Mouse (Mus musculus): Measurements from ENCODE around the gene Hspa1l. TPM values are rescaled to one million over a fixed set of nuclear protein-coding genes. Genes with fewer than 3 reads are reported as not detected.
"Not testable (repeated sequence)": the region's sequence is repeated elsewhere in the genome, so short reads cannot be mapped to it uniquely, and the experiment has no call there.

The Hspa1l gene
- polyA plus RNA-seq, 1 experiment from 2014 or later, result 0.55 TPM

DNA sequence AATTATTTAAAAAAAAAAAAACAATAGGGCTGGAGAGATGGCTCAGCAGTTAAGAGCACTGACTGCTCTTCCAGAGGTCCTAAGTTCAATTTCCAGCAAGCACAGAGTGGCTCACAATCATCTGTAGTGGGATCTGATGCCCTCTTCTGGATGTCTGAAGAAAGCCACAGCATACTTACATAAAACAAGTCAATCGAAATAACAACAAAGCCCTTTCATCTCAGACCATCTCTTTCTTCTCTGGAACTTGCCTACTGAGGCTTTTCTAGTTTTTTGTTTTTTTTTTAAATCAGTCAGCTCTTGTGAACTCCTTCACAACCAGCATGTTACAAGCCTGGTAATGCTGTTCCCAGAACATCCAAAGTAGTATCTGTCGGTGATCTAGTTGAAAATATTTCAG, 8.2 kb downstream of the Hspa1l start:
- Histone ChIP-seq H3K4me1 (replicated peaks; ENCODE audit: control insufficient read depth, insufficient read depth, low read length) (peaks cover 9% of the 10 kb centered on the region), H3K9ac (ENCODE audit: low read length) (peak overlapping the region; percentile 96), H3K27me3 (ENCODE audit: control insufficient read depth, insufficient read depth, low read depth, low read length) (no peaks in the 10 kb centered on the region), H3K36me3 (ENCODE audit: control insufficient read depth, insufficient read depth, low read length) (peaks cover 7% of the 10 kb centered on the region), H3K9me3 (ENCODE audit: control insufficient read depth, low read length) (no peaks in the 10 kb centered on the region), H3K4me2 (ENCODE audit: low read depth, low read length) (peak overlapping the region; percentile 77), H3K27ac (ENCODE audit: low read length) (peak overlapping the region; percentile 98), H3K4me3 (ENCODE audit: low read length) (peak overlapping the region; percentile 76)
- no peak for ATAC-seq (ENCODE audit: low read depth)
- WGBS, result 5% methylated on average over 2 of the region's 2 CpGs

- Histone ChIP-seq H3K27ac (ENCODE audit: low read length) (peak within 1 kb of the TSS; percentile 98), H3K27me3 (ENCODE audit: control insufficient read depth, insufficient read depth, low read depth, low read length) (no peaks in the 10 kb centered on the region), H3K4me2 (ENCODE audit: low read depth, low read length) (peak within 1 kb of the TSS; percentile 77), H3K36me3 (ENCODE audit: control insufficient read depth, insufficient read depth, low read length) (peaks cover 15% of the 10 kb centered on the region), H3K4me1 (replicated peaks; ENCODE audit: control insufficient read depth, insufficient read depth, low read length) (peaks cover 9% of the 10 kb centered on the region), H3K9me3 (ENCODE audit: control insufficient read depth, low read length) (no peaks in the 10 kb centered on the region), H3K9ac (ENCODE audit: low read length) (peak within 1 kb of the TSS; percentile 96), H3K4me3 (ENCODE audit: low read length) (peak within 1 kb of the TSS; percentile 76)
- under 1% methylated on average over 58 of the region's 58 CpGs for WGBS
- ATAC-seq (ENCODE audit: low read depth), result peak; percentile 95
Observed at GRCm38 (mm10) chr17:34981690-34982180, 9.2 kb downstream of the Hspa1l start, which contains the start of gene Lsm2. Gene Lsm2, plus strand, starts transcription at chr17:34981862.

DNA sequence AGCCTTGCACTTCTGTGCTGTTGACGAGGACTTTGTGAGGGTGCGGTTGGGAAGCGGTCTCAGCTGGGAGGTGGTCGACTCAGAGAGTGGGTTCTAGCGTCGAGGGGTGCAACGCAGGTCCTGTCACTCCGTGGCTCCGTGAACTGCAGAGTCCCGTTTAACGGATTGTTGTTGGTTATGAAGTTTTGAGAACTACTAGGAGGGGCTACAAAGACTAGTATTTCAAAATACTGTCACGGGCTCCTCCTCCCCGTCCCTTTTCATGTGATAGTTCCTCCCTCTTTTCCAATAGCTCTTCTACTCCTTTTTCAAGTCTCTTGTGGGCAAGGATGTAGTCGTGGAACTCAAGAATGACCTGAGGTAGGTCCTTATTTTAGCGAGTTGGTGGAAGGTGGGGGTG, 9.8 kb downstream of the Hspa1l start:
- Histone ChIP-seq H3K4me2 (ENCODE audit: low read depth, low read length) (peak overlapping the region; percentile 77), H3K4me3 (ENCODE audit: low read length) (peak overlapping the region; percentile 76), H3K27ac (ENCODE audit: low read length) (peak overlapping the region; percentile 98), H3K9ac (ENCODE audit: low read length) (peak overlapping the region; percentile 96), H3K9me3 (ENCODE audit: control insufficient read depth, low read length) (no peaks in the 10 kb centered on the region), H3K36me3 (ENCODE audit: control insufficient read depth, insufficient read depth, low read length) (peaks cover 15% of the 10 kb centered on the region), H3K4me1 (replicated peaks; ENCODE audit: control insufficient read depth, insufficient read depth, low read length) (peaks cover 9% of the 10 kb centered on the region), H3K27me3 (ENCODE audit: control insufficient read depth, insufficient read depth, low read depth, low read length) (no peaks in the 10 kb centered on the region)
- peak; percentile 39 for ATAC-seq (ENCODE audit: low read depth)
- under 1% methylated on average over 15 of the region's 15 CpGs for WGBS

- peaks cover 15% of the 10 kb centered on the region for H3K36me3 ChIP-seq (ENCODE audit: control insufficient read depth, insufficient read depth, low read length)
- H3K4me1 ChIP-seq (replicated peaks; ENCODE audit: control insufficient read depth, insufficient read depth, low read length), result peaks cover 9% of the 10 kb centered on the region
- no peaks in the 10 kb centered on the region for H3K27me3 ChIP-seq (ENCODE audit: control insufficient read depth, insufficient read depth, low read depth, low read length)
- no peak for ATAC-seq (ENCODE audit: low read depth)
- no peaks in the 10 kb centered on the region for H3K9me3 ChIP-seq (ENCODE audit: control insufficient read depth, low read length)
- H3K4me2 ChIP-seq (ENCODE audit: low read depth, low read length), result no peak overlapping the region
- WGBS, result 82% methylated on average over 2 of the region's 2 CpGs
- H3K4me3 ChIP-seq (ENCODE audit: low read length), result no peak overlapping the region
- no peak overlapping the region for H3K27ac ChIP-seq (ENCODE audit: low read length)
- no peak overlapping the region for H3K9ac ChIP-seq (ENCODE audit: low read length)
Observed at GRCm38 (mm10) chr17:34984218-34984617, 11.7 kb downstream of the Hspa1l start.

DNA sequence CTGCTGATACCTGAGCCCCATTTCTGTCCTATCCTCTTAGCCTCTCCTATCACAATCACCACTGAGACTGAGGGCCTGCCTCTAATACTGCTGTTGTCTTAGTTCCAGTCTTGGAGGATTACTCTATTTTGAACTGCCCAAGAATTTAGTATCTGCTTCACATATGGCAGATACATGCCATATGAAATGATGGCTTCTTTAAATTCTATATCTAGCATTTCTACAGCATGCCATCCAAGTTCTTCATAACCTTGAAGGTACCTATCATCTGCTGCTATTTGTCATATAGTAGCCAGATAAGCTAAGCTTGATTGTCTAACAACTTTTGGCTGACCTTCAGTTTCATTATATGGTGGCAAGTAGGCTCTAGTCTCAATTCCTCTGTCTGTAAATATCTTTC, 22.2 kb downstream of the Hspa1l start:
- Histone ChIP-seq H3K4me1 (replicated peaks; ENCODE audit: control insufficient read depth, insufficient read depth, low read length) (peaks cover 28% of the 10 kb centered on the region), H3K27me3 (ENCODE audit: control insufficient read depth, insufficient read depth, low read depth, low read length) (no peaks in the 10 kb centered on the region), H3K27ac (ENCODE audit: low read length) (no peak overlapping the region), H3K9ac (ENCODE audit: low read length) (no peak overlapping the region), H3K4me3 (ENCODE audit: low read length) (no peak overlapping the region), H3K9me3 (ENCODE audit: control insufficient read depth, low read length) (no peaks in the 10 kb centered on the region), H3K36me3 (ENCODE audit: control insufficient read depth, insufficient read depth, low read length) (peaks cover 12% of the 10 kb centered on the region), H3K4me2 (ENCODE audit: low read depth, low read length) (no peak overlapping the region)
- ATAC-seq (ENCODE audit: low read depth), result no peak

DNA sequence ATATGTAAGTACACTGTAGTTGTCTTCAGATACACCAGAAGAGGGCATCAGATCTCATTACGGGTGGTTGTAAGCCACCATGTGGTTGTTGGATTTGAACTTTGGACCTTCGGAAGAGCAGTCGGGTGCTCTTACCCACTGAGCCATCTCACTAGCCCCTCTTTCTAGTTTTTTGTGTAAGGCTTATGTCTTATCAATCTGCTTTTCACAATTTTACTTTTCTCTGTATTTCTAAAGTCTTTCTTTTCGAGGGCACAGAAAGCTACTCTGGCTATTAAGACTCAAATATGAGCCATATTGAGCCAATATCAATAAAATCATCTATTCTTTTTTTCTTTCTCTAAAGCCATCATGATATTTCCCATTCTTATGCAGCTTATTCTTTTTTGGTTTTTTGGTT, 22.7 kb downstream of the Hspa1l start:
- 80% methylated on average over 4 of the region's 4 CpGs for WGBS
- H3K4me1 ChIP-seq (replicated peaks; ENCODE audit: control insufficient read depth, insufficient read depth, low read length), result peaks cover 28% of the 10 kb centered on the region
- H3K4me2 ChIP-seq (ENCODE audit: low read depth, low read length); H3K9me3 ChIP-seq (ENCODE audit: control insufficient read depth, low read length); H3K27ac ChIP-seq (ENCODE audit: low read length); ATAC-seq (ENCODE audit: low read depth); H3K9ac ChIP-seq (ENCODE audit: low read length); H3K27me3 ChIP-seq (ENCODE audit: control insufficient read depth, insufficient read depth, low read depth, low read length); H3K4me3 ChIP-seq (ENCODE audit: low read length): not testable (repeated sequence)
- H3K36me3 ChIP-seq (ENCODE audit: control insufficient read depth, insufficient read depth, low read length), result peaks cover 12% of the 10 kb centered on the region

- WGBS, result 97% methylated on average over 4 of the region's 4 CpGs
- ATAC-seq (ENCODE audit: low read depth); H3K27me3 ChIP-seq (ENCODE audit: control insufficient read depth, insufficient read depth, low read depth, low read length): not testable (repeated sequence)
Observed at GRCm38 (mm10) chr17:34995927-34996326, 23.4 kb downstream of the Hspa1l start.

DNA sequence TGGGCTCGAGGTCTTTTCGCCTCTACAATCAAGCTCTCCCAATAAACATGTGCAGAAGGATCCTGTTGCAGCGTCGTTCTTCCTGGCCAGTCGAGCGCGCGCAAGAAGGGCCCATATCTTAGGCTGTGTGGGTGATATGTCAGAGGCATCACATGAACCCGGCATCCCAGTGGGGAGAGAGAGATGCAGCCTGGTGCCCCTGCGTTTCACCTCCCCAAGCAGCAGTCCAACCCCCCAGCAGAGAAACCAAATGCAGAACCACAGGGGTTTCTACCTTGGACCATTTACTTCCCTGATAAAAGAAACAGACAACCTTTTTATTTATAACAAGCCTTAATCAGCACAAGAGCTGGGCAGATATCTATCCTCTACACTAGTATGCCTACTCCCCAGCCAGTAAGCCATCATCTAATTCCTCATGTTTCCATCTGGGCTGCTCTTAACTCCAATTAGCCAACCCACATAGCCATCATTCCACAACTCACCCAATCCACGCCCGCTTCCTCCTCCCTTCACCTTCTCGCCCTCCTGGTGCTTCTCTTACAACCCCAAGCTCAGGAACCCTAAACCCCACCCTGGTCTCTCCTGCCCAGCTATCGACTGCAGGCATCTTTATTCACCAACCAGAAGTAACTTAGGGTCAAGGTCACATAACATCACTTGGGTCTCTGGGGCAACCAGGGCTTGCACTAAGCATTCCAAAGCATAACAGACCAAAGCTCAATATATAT, 24.1 kb downstream of the Hspa1l start:
- H3K27me3 ChIP-seq (ENCODE audit: control insufficient read depth, insufficient read depth, low read depth, low read length), result no peaks in the 10 kb centered on the region
- H3K36me3 ChIP-seq (ENCODE audit: control insufficient read depth, insufficient read depth, low read length), result peaks cover 8% of the 10 kb centered on the region
- WGBS, result 84% methylated on average over 12 of the region's 14 CpGs
- no peak overlapping the region for H3K27ac ChIP-seq (ENCODE audit: low read length)
- no peak for ATAC-seq (ENCODE audit: low read depth)
- H3K4me2 ChIP-seq (ENCODE audit: low read depth, low read length), result peak overlapping the region; percentile 98
- no peak overlapping the region for H3K9ac ChIP-seq (ENCODE audit: low read length)
- H3K4me1 ChIP-seq (replicated peaks; ENCODE audit: control insufficient read depth, insufficient read depth, low read length), result peaks cover 28% of the 10 kb centered on the region
- H3K4me3 ChIP-seq (ENCODE audit: low read length), result peak overlapping the region; percentile 49
- H3K9me3 ChIP-seq (ENCODE audit: control insufficient read depth, low read length), result no peaks in the 10 kb centered on the region

More at GRCm38 (mm10) chr17:34995927-34996326, 23.4 kb downstream of the Hspa1l start:
- H3K9ac ChIP-seq (ENCODE audit: low read length); H3K4me2 ChIP-seq (ENCODE audit: low read depth, low read length); H3K4me3 ChIP-seq (ENCODE audit: low read length); H3K27ac ChIP-seq (ENCODE audit: low read length); H3K9me3 ChIP-seq (ENCODE audit: control insufficient read depth, low read length): not testable (repeated sequence)
- Histone ChIP-seq H3K36me3 (ENCODE audit: control insufficient read depth, insufficient read depth, low read length) (peaks cover 12% of the 10 kb centered on the region), H3K4me1 (replicated peaks; ENCODE audit: control insufficient read depth, insufficient read depth, low read length) (peaks cover 28% of the 10 kb centered on the region)

DNA sequence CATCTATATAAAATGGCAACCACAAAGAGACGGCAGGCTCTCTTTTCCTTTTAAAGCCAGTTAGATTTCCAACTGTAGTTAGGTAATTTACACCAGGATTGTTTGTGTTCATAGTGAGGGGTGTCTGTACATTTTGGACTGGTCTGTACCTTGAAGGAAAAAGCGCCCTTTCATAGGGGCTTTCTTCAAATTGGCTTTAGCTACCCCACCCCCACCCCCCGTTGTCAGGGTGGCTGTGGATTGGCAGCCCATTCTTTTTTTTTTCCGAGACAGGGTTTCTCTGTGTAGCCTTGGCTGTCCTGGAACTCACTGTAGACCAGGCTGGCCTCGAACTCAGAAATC, 24.6 kb downstream of the Hspa1l start:
- 82% methylated on average over 5 of the region's 5 CpGs for WGBS
- H3K4me2 ChIP-seq (ENCODE audit: low read depth, low read length), result peak overlapping the region; percentile 98
- peak overlapping the region; percentile 49 for H3K4me3 ChIP-seq (ENCODE audit: low read length)
- ATAC-seq (ENCODE audit: low read depth), result no peak
- H3K9ac ChIP-seq (ENCODE audit: low read length), result no peak overlapping the region
- peaks cover 8% of the 10 kb centered on the region for H3K36me3 ChIP-seq (ENCODE audit: control insufficient read depth, insufficient read depth, low read length)
- no peaks in the 10 kb centered on the region for H3K9me3 ChIP-seq (ENCODE audit: control insufficient read depth, low read length)
- H3K27ac ChIP-seq (ENCODE audit: low read length), result no peak overlapping the region
- peaks cover 29% of the 10 kb centered on the region for H3K4me1 ChIP-seq (replicated peaks; ENCODE audit: control insufficient read depth, insufficient read depth, low read length)
- H3K27me3 ChIP-seq (ENCODE audit: control insufficient read depth, insufficient read depth, low read depth, low read length), result no peaks in the 10 kb centered on the region

Measured in lung, embryonic 16.5 days (tissue).